Mouse (Mus musculus): ENCODE measurements around the gene Tmc6. TPM values are rescaled to one million over a fixed set of nuclear protein-coding genes. Genes with fewer than 3 reads are reported as not detected.
"Not testable (repeated sequence)": the region's sequence is repeated elsewhere in the genome, so short reads cannot be mapped to it uniquely, and the experiment has no call there.

Gene Tmc6
- total and polyA plus RNA-seq, 3 experiments: 16.8 to 28.4 (median 26.8) TPM

GRCm38 (mm10) chr11:117788481-117788880 is 6.5 kb upstream of the Tmc6 start:
- in situ Hi-C loops (cut with MboI; ENCODE audit: low pct_ligation_motif_present, low pct_unique_long_range_greater_than_20kb, low sequenced_read_pairs); H3K9me3 ChIP-seq (replicated peaks; ENCODE audit: low read length); H3K79me2 ChIP-seq (replicated peaks; ENCODE audit: control insufficient read depth, extremely low read depth, insufficient read depth, poor library complexity, severe bottlenecking); DNase-seq (ENCODE audit: extremely low read depth); H3K4me3 ChIP-seq (replicated peaks in 1 of 3; ENCODE audit: low read depth in 2 of 3, low read length in 2 of 3, poor library complexity in 1 of 3); H3K9ac ChIP-seq (ENCODE audit: insufficient read depth, low read depth); H3K4me2 ChIP-seq (ENCODE audit: insufficient read depth, low read depth, poor library complexity, severe bottlenecking); dilution Hi-C loops (cut with MboI; ENCODE audit: extremely low pct_ligation_motif_present, extremely low pct_unique_long_range_greater_than_20kb, low sequenced_read_pairs); H3K27ac ChIP-seq (ENCODE audit: insufficient read depth, low read depth); H3K27me3 ChIP-seq (replicated peaks): not testable (repeated sequence)
- Histone ChIP-seq H3K4me1 (ENCODE audit: control insufficient read depth in 1 of 2, insufficient read depth in 2 of 2) (peaks cover 21 to 51% of the 10 kb centered on the region in 2 experiments), H3K36me3 (replicated peaks in 1 of 2; ENCODE audit: control insufficient read depth in 1 of 2, insufficient read depth in 1 of 2, low read length in 1 of 2) (peaks cover 0 to 39% of the 10 kb centered on the region in 2 experiments)
- TF ChIP-seq BHLHE40 (IDR thresholded peaks at IDR 0.05; ENCODE audit: low read depth, low read length): peak; percentile 29; the same call in 1 of the 2 replicates
- peak; percentile 49 for TF ChIP-seq EP300 (IDR thresholded peaks at IDR 0.05; ENCODE audit: low read length)
- 0 out of 2 replicates have a peak, but pooled peaks have one; percentile 33 for TF ChIP-seq IRF4 (IDR thresholded peaks at IDR 0.05; ENCODE audit: low read depth, low read length)
- peak; percentile 93 for TF ChIP-seq ZNF384 (IDR thresholded peaks at IDR 0.05; ENCODE audit: low read depth, low read length)

GRCm38 (mm10) chr11:117786294-117786693 is 4.3 kb upstream of the Tmc6 start:
- no peaks in the 10 kb centered on the region for H3K27me3 ChIP-seq (replicated peaks)
- no peak overlapping the region for H3K4me3 ChIP-seq (replicated peaks in 1 of 3; ENCODE audit: low read depth in 2 of 3, low read length in 2 of 3, poor library complexity in 1 of 3)
- H3K9ac ChIP-seq (ENCODE audit: insufficient read depth, low read depth): no peak overlapping the region
- no peak overlapping the region for H3K4me2 ChIP-seq (ENCODE audit: insufficient read depth, low read depth, poor library complexity, severe bottlenecking)
- dilution Hi-C loops (cut with MboI; ENCODE audit: extremely low pct_ligation_motif_present, extremely low pct_unique_long_range_greater_than_20kb, low sequenced_read_pairs): no loop called here
- H3K27ac ChIP-seq (ENCODE audit: insufficient read depth, low read depth): no peak overlapping the region
- peaks cover 0 to 39% of the 10 kb centered on the region in 2 experiments for H3K36me3 ChIP-seq (replicated peaks in 1 of 2; ENCODE audit: control insufficient read depth in 1 of 2, insufficient read depth in 1 of 2, low read length in 1 of 2)
- DNase-seq (ENCODE audit: extremely low read depth): peak; percentile 89
- H3K4me1 ChIP-seq (ENCODE audit: control insufficient read depth in 1 of 2, insufficient read depth in 2 of 2): peaks cover 12 to 48% of the 10 kb centered on the region in 2 experiments
- H3K79me2 ChIP-seq (replicated peaks; ENCODE audit: control insufficient read depth, extremely low read depth, insufficient read depth, poor library complexity, severe bottlenecking): no peaks in the 10 kb centered on the region
- TF ChIP-seq MEF2A (IDR thresholded peaks at IDR 0.05; ENCODE audit: borderline replicate concordance, low read depth, low read length) (no peak), NRF1 (IDR thresholded peaks at IDR 0.05; ENCODE audit: low read depth, low read length) (no peak), SMC3 (IDR thresholded peaks at IDR 0.05; ENCODE audit: low read depth, low read length) (peak; percentile 91), JUND (conservative IDR thresholded peaks at IDR 0.05; ENCODE audit: low read depth, low read length) (no peak), CTCF (conservative IDR thresholded peaks at IDR 0.05 in 1 of 2, IDR thresholded peaks at IDR 0.05 in 1 of 2; ENCODE audit: low read depth in 2 of 2, low read length in 2 of 2) (peak; percentile 29 to 91; a peak in 3 of 4 replicates), RAD21 (IDR thresholded peaks at IDR 0.05; ENCODE audit: low read depth, low read length) (peak; percentile 75), CHD1 (IDR thresholded peaks at IDR 0.05; ENCODE audit: low read depth, low read length) (no peak), MAFK (IDR thresholded peaks at IDR 0.05; ENCODE audit: insufficient replicate concordance, low read length) (no peak), POLR2A (IDR thresholded peaks at IDR 0.05; ENCODE audit: low read depth, low read length) (peak; percentile 41; the same call in 1 of the 2 replicates), TCF12 (IDR thresholded peaks at IDR 0.05; ENCODE audit: low read depth, low read length) (peak; percentile 16; the same call in 1 of the 2 replicates), MYC (IDR thresholded peaks at IDR 0.05; ENCODE audit: low read depth, low read length) (peak; percentile 56; the same call in 1 of the 2 replicates), MAZ (IDR thresholded peaks at IDR 0.05; ENCODE audit: low read depth, low read length) (no peak), HCFC1 (IDR thresholded peaks at IDR 0.05; ENCODE audit: low read depth, low read length) (no peak)
- in situ Hi-C loops (cut with MboI; ENCODE audit: low pct_ligation_motif_present, low pct_unique_long_range_greater_than_20kb, low sequenced_read_pairs): no loop called here
- no peaks in the 10 kb centered on the region for H3K9me3 ChIP-seq (replicated peaks; ENCODE audit: low read length)

Data from CH12.LX (cell line).